Mouse (Mus musculus) liver, embryonic 12.5 days (tissue): Measurements from ENCODE around the gene Kcnmb4. TPM values are rescaled to one million over a fixed set of nuclear protein-coding genes. Genes with fewer than 3 reads are reported as not detected.

Experiments used
- ATAC-seq: fragments of 200-750 bp; cut with Nextera tagmentation; 2 replicates; pipeline ENCODE4 v1.8.0; 2017; ENCODE audit warnings: moderate number of reproducible peaks, mild to moderate bottlenecking, moderate library complexity
- H3K27ac ChIP-seq: fragments of 300-500 bp; sonication (generic); 2 replicates; pipeline ENCODE4 v1.5.1; 2016; ENCODE audit warnings: mild to moderate bottlenecking
- H3K27me3 ChIP-seq: fragments of 300-500 bp; sonication (generic); replicated peaks from 2 replicates; pipeline ENCODE4 v1.6.1; 2016; ENCODE audit warnings: mild to moderate bottlenecking, moderate library complexity
- H3K36me3 ChIP-seq: fragments of 300-500 bp; sonication (generic); 2 replicates; pipeline ENCODE4 v1.6.1; 2016; ENCODE audit warnings: mild to moderate bottlenecking, moderate library complexity
- H3K4me1 ChIP-seq: fragments of 300-500 bp; sonication (generic); 2 replicates; pipeline ENCODE4 v1.6.1; 2016
- H3K4me2 ChIP-seq: fragments of 300-500 bp; sonication (generic); 2 replicates; pipeline ENCODE4 v1.6.1; 2016; ENCODE audit warnings: mild to moderate bottlenecking, moderate library complexity
- H3K4me3 ChIP-seq: fragments of 300-500 bp; sonication (generic); 2 replicates; pipeline ENCODE4 v1.5.1; 2016; ENCODE audit warnings: mild to moderate bottlenecking, moderate library complexity
- H3K9ac ChIP-seq: fragments of 300-500 bp; sonication (generic); 2 replicates; pipeline ENCODE4 v1.6.1; 2016; ENCODE audit warnings: mild to moderate bottlenecking, moderate library complexity
- H3K9me3 ChIP-seq: fragments of 300-500 bp; sonication (generic); replicated peaks from 2 replicates; pipeline ENCODE4 v1.6.1; 2016; ENCODE audit warnings: mild to moderate bottlenecking, moderate library complexity
- WGBS: fragments of 180-500 bp; shearing (Covaris S2); methylation state at CpG from one replicate; pipeline ENCODE4 v1.1.7; 2016; ENCODE audit not compliant: insufficient replicate concordance; 5-methylcytosine and 5-hydroxymethylcytosine counted together
- polyA plus RNA-seq: library from polyadenylated mRNA; unstranded; fragments of >200 nt; fragmentation: Nextera tagmentation; extraction: Ambion mirVana; gene quantifications from 2 replicates; pipeline ENCODE4 v1.2.1, GENCODE M21; 2016

Kcnmb4 gene
- 0.67 and 0.81 TPM in 2 replicates for polyA plus RNA-seq

DNA sequence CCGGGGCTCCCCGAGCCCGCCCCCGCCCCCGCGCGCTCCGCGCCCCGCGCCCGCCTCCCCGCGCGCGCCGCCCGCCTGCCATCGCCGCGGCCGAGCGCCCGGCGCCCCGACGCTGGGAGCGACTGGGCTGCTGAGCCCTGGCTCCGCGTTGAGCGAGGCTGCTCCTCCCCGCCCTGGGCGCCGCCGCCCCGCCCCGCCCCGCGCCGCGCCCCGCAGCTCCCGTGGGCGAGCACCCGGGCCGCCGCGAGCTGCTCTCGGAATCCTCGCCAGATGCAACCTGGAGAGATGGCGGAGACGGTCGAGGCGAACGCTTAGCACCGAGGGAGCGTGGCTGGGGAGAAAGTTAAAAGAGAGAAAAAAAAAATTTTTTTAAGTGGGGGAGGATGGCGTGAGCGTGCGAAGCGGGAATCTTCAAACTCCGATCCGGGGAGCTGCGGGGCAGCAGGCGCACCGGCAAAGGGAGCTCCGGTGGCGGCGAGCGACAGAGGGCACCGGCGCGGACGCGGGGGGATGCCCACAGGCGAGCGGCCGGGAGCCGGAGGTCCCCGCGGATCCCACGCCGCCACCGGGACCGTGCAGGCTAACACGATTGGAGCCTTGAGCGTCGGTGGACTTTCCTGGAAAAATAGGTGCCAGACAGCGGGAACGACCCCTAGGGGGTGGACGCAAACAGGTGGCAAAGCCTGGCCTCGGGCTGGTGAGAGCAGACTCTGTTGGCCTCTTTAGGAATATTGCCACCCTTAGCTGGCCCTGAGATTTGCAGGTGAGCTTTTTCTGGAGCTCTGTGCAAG lies at the start of gene Kcnmb4:
Gene Kcnmb4 (minus strand): TSS at position 120 of the 791 bp plus-strand sequence.
- peak within 1 kb of the TSS; percentile 61 for H3K9ac ChIP-seq
- no peaks in the 10 kb centered on the region for H3K36me3 ChIP-seq
- H3K27ac ChIP-seq, result no peak within 1 kb of the TSS
- peaks cover 7% of the 10 kb centered on the region for H3K9me3 ChIP-seq
- under 1% methylated on average over 72 of the region's 92 CpGs for WGBS
- H3K4me2 ChIP-seq, result peak within 1 kb of the TSS; percentile 77
- H3K4me3 ChIP-seq, result peak within 1 kb of the TSS; percentile 64
- peaks cover 17% of the 10 kb centered on the region for H3K4me1 ChIP-seq
- H3K27me3 ChIP-seq, result peaks cover 65% of the 10 kb centered on the region
- ATAC-seq, result peak; percentile 70; the same call in 1 of the 2 replicates

DNA sequence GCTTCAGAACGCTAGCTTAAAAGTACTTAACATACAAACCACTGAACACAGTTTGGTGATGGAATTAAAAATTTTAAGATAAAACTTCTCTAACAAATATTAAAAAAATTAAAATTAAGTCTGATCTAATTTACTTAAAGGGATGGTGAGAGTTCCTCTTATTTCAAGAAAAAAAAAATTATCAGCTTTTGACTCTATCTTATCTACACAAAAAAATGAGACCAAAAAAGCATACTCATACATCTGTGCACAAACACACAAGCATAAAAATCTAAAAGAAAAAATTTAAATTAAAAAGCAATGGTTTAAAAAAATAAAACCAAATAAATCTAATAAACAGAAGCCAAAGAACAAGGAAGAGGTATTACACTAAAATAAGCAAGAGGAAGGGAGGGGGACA lies 45.9 kb upstream of the Kcnmb4 start:
- H3K4me1 ChIP-seq, result no peaks in the 10 kb centered on the region
- H3K9ac ChIP-seq, result no peak overlapping the region
- H3K36me3 ChIP-seq, result no peaks in the 10 kb centered on the region
- H3K27me3 ChIP-seq, result no peaks in the 10 kb centered on the region
- no peak overlapping the region for H3K27ac ChIP-seq
- WGBS, result 95% methylated on average over 1 of the region's 1 CpGs
- no peak for ATAC-seq
- no peaks in the 10 kb centered on the region for H3K9me3 ChIP-seq
- H3K4me2 ChIP-seq, result no peak overlapping the region
- no peak overlapping the region for H3K4me3 ChIP-seq

DNA sequence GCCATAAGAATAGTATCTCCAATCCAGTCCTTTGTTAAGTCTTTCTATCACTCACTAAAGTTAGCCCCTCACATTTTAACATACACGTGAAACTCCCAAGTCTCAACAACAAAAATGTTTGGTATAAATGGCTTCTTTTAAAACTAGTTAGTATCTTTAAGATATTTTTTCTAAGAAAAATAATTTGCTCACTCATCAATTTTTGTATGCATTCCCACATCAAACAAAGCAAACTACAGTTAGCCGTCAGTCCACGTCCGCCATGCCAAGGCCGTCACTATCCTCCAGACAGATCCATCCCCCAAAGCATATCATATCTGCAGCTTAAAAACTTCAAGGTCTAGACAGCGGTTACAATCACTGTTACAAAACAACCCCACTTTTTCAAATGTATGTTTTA lies 41.9 kb upstream of the Kcnmb4 start:
- no peak overlapping the region for H3K4me3 ChIP-seq
- H3K4me2 ChIP-seq, result no peak overlapping the region
- no peak overlapping the region for H3K9ac ChIP-seq
- no peaks in the 10 kb centered on the region; the same call in 1 of the 2 replicates for H3K36me3 ChIP-seq
- H3K27ac ChIP-seq, result no peak overlapping the region
- no peaks in the 10 kb centered on the region for H3K9me3 ChIP-seq
- H3K27me3 ChIP-seq, result no peaks in the 10 kb centered on the region
- 85% methylated on average over 6 of the region's 6 CpGs for WGBS
- H3K4me1 ChIP-seq, result peaks cover 8% of the 10 kb centered on the region; the same call in 1 of the 2 replicates
- no peak for ATAC-seq

DNA sequence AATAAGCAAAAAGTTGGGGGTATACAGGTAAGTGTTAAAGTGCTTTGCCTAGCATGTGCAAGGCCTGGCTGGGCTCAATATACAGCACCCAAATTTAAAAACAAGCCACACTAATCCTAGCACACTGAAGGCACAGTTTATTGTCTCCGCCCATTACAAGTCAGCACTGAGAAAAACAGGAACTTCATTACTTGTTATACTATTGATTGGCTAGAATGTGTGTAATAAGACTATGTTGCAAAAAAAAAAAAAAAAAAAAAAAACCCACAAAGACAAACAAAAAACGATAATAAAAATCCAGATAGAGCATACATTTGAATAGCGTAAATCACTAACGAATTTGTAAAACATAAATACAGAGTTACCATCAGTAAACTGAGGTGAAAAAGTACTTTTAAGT lies 41.5 kb upstream of the Kcnmb4 start:
- Histone ChIP-seq H3K27ac (no peak overlapping the region), H3K4me2 (no peak overlapping the region), H3K36me3 (no peaks in the 10 kb centered on the region; the same call in 1 of the 2 replicates), H3K9me3 (no peaks in the 10 kb centered on the region), H3K4me1 (peaks cover 8% of the 10 kb centered on the region; the same call in 1 of the 2 replicates), H3K27me3 (no peaks in the 10 kb centered on the region), H3K9ac (no peak overlapping the region), H3K4me3 (no peak overlapping the region)
- 80% methylated on average over 4 of the region's 4 CpGs for WGBS
- no peak for ATAC-seq

DNA sequence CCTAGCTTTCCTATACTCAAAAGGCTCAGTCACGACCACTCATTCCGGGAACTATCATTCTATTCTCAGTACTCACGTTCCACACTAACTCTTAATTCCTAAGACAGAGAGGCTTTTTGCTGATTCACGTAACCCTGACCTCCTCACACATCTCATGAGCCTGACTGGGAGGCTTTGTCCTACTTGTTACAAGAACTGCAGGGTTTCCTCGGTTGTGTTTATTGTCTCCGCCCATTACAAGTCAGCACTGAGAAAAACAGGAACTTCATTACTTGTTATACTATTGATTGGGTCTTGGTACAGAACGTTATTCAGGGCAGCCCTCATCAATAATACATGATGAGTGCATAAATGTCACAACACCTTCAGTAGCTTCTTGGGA lies 39.6 kb upstream of the Kcnmb4 start:
- 57% methylated on average over 7 of the region's 7 CpGs for WGBS
- no peak overlapping the region for H3K4me2 ChIP-seq
- peaks cover 8% of the 10 kb centered on the region; the same call in 1 of the 2 replicates for H3K4me1 ChIP-seq
- H3K9ac ChIP-seq, result no peak overlapping the region
- ATAC-seq, result no peak
- H3K27ac ChIP-seq, result no peak overlapping the region
- no peaks in the 10 kb centered on the region for H3K9me3 ChIP-seq
- no peaks in the 10 kb centered on the region for H3K27me3 ChIP-seq
- H3K4me3 ChIP-seq, result no peak overlapping the region
- H3K36me3 ChIP-seq, result no peaks in the 10 kb centered on the region; the same call in 1 of the 2 replicates

DNA sequence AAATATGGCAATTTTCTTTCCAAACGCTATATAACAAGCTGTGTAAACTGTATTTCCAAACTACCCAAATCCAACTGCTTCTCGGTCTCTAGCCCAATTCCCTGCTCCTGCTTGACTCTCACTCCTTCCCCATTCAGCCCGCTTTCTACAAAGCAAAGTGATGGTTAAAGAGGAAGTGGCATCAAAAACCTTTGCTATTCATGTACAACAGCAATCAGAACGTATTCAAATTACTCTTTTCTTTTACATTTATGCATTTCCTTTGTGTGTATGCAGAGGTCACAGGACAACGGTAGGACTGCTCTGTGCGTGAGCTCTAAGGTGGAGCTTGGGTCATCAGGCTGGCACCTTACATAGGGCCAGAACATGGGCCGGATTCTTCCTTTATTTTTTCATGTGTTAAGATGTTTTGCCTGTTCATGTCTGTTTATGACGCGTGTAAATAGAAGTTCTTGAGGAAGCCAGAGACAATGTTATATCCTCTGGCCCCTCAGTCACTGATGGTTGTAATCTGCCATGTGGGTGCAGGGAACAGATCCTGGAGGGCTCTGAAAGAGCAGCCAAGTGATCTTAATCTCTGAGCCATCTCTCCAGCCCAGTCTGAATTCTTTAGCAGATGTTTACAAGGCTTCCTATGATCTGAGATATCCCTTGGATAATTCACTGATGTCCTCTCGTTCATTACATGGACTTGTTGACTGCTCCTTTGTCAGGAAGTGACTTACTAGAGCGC lies 39.0 kb upstream of the Kcnmb4 start:
- Histone ChIP-seq H3K4me3 (no peak overlapping the region), H3K36me3 (no peaks in the 10 kb centered on the region; the same call in 1 of the 2 replicates), H3K9ac (no peak overlapping the region), H3K4me1 (peaks cover 8% of the 10 kb centered on the region; the same call in 1 of the 2 replicates), H3K27ac (no peak overlapping the region), H3K4me2 (no peak overlapping the region), H3K27me3 (no peaks in the 10 kb centered on the region), H3K9me3 (no peaks in the 10 kb centered on the region)
- 82% methylated on average over 11 of the region's 11 CpGs for WGBS
- no peak for ATAC-seq

DNA sequence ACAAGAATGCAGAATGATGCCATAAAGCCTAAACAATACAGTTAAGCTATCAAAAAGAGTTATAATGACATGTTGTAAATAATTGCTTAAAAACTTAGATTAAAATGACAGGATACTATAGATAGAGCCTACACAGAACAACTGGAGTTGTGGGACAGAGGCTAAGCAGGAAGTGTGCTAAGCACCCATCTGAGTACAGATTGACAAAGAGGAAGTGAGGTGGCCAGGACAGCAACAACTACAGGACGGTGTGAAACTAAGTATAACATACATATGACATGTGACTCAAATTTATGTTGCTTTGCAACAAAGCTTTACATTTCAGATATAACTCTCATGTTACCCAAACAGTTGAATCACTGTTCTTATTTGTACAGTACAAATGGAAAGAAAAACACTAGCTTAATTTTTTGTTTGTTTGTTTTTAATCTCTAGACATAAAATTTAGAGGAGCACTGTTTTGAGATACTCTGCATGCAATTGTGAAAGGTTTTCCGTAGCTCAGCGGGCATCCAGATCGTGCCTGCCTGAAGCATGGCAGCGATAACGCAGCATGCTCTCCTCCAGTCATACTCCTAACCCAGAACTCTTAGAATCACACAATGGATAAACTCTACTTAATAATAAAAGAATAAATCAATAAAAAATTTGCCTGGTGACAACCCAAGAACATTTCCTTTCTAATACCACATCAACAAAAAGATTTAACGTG lies 31.8 kb upstream of the Kcnmb4 start:
- WGBS, result 71% methylated on average over 7 of the region's 7 CpGs
- H3K27ac ChIP-seq, result no peak overlapping the region
- H3K9me3 ChIP-seq, result no peaks in the 10 kb centered on the region
- no peak overlapping the region for H3K4me3 ChIP-seq
- no peaks in the 10 kb centered on the region for H3K27me3 ChIP-seq
- ATAC-seq, result no peak
- H3K36me3 ChIP-seq, result peaks cover 11% of the 10 kb centered on the region
- H3K9ac ChIP-seq, result no peak overlapping the region
- no peak overlapping the region for H3K4me2 ChIP-seq
- no peaks in the 10 kb centered on the region for H3K4me1 ChIP-seq

DNA sequence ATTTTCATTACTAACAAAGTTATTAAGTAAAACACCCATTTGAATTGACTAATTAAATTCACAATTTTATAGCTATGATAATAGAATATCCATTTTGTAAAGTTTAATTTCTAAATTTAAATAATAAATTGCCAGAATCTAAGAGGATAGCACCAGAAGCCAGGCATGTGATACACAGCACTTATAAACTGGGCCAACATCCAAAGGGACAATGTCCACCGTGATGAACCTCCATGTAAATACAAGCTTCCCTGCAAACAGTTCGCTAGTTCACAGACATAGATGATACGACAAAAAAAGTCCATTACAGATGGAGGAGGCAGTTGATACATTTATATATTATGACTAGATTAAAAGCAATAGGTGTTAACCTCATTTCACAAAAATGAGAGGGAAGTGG lies 19.1 kb upstream of the Kcnmb4 start:
- ATAC-seq, result no peak
- no peak overlapping the region for H3K9ac ChIP-seq
- H3K27ac ChIP-seq, result no peak overlapping the region
- H3K4me1 ChIP-seq, result no peaks in the 10 kb centered on the region
- no peak overlapping the region for H3K4me3 ChIP-seq
- H3K4me2 ChIP-seq, result no peak overlapping the region
- no peaks in the 10 kb centered on the region for H3K27me3 ChIP-seq
- H3K36me3 ChIP-seq, result peaks cover 73% of the 10 kb centered on the region
- no peaks in the 10 kb centered on the region for H3K9me3 ChIP-seq
- 90% methylated on average over 3 of the region's 3 CpGs for WGBS

DNA sequence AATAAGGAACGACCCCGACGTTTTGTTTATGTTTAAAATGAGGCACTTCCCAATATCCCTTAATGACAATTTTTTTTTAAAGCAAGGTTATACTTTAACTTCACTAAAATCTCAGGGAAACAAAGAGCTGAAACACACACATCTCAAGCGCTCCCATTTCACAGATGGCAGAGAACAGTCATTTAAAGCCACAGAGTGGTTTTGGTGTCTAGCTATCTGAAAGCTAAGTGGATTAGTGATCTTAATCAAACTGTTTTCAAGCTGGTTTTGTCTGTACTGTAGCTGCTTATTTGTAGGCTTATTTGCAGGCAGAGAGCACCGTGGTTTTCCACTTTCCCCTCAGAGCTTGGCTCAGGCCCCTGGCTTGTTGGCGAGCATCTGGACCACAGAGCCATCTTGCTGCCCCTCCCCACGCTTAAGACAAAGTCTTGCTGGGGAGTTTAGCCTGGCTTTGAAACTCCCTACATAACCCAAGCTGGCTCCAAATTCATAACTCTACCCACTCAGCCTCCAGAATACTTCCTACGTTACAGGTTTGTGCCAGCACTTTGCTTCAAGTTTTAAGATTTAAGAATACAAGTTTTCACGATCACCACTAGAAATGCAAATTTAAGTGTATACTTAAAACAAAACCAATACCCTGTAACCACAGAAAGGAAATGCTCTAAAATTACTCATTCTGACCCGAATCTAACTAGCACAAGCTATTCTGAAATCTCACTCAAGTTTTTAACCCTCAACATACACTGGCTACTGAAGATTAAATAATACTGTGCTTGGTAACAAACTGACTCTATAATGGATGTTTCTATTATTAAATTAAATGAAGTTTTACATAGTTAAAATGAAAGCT lies 13.4 kb upstream of the Kcnmb4 start:
- Histone ChIP-seq H3K4me1 (0 out of 2 replicates have a peak, but pooled peaks cover 4% of the 10 kb centered on the region), H3K4me3 (no peak overlapping the region), H3K9ac (no peak overlapping the region), H3K9me3 (no peaks in the 10 kb centered on the region), H3K27ac (no peak overlapping the region), H3K36me3 (peaks cover 66% of the 10 kb centered on the region), H3K27me3 (no peaks in the 10 kb centered on the region), H3K4me2 (no peak overlapping the region)
- 76% methylated on average over 10 of the region's 10 CpGs for WGBS
- no peak for ATAC-seq

DNA sequence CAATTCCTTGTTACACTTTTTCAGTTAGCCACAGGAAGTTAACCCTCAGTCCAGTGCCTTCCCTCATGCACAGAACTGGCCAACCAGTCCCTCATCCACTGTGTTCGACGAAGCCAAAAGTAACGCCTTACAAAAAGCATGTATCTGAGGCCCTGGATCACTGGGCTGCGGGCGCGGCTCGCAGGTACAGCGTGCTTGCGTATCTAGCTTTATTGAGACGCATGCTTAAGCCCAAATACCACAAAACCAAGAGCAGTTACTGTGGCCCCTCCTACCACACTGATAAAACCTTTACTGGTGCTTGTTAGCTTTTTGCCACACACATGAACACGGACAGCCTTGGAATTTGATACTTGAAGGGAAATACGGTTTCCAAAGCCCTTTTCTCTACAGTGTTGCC lies 8.2 kb upstream of the Kcnmb4 start:
- Histone ChIP-seq H3K27me3 (no peaks in the 10 kb centered on the region), H3K27ac (no peak overlapping the region), H3K9me3 (peaks cover 2% of the 10 kb centered on the region; the same call in 1 of the 2 replicates), H3K36me3 (peaks cover 40% of the 10 kb centered on the region), H3K4me1 (peaks cover 10% of the 10 kb centered on the region; the same call in 1 of the 2 replicates), H3K9ac (no peak overlapping the region), H3K4me2 (no peak overlapping the region), H3K4me3 (no peak overlapping the region)
- ATAC-seq, result peak; percentile 81
- 41% methylated on average over 12 of the region's 12 CpGs for whole genome bisulfite sequencing

DNA sequence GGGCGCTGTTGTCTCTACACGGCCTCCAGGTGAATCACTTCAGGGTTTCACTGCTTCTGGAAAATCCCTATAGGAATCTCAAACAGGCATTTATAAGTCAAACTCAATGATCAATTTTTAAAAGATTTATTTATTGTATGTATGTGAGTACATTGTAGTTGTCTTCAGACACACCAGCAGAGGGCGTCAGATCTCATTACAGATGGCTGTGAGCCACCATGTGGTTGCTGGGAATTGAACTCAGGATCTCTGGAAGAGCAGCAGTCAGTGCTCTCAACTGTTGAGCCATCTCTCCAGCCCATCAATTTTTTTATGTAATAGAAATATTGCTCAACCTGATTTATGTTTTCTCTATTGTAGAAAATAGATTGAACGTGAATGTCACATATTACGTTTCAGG lies 7.3 kb upstream of the Kcnmb4 start:
- 85% methylated on average over 5 of the region's 5 CpGs for WGBS
- peaks cover 7% of the 10 kb centered on the region for H3K9me3 ChIP-seq
- no peak overlapping the region for H3K4me2 ChIP-seq
- no peak for ATAC-seq
- no peak overlapping the region for H3K27ac ChIP-seq
- H3K36me3 ChIP-seq, result peaks cover 32% of the 10 kb centered on the region
- no peak overlapping the region for H3K4me3 ChIP-seq
- no peak overlapping the region for H3K9ac ChIP-seq
- peaks cover 7% of the 10 kb centered on the region for H3K27me3 ChIP-seq
- peaks cover 10% of the 10 kb centered on the region; the same call in 1 of the 2 replicates for H3K4me1 ChIP-seq
